Mouse (Mus musculus) spleen, adult 18-20 months (tissue): ENCODE results near the gene Cyp1b1.

Experiments
- DNase-seq, 2 experiments: peaks; one replicate each; pipeline ENCODE4 v3.0.0; 2022; ENCODE audit warnings: mixed read lengths in 2 of 2

Cyp1b1 gene

GRCm38 (mm10) chr17:79713643-79714367, 1.1 kb downstream of the Cyp1b1 start:
- no peak for DNase-seq

GRCm38 (mm10) chr17:79713276-79713642, 1.6 kb downstream of the Cyp1b1 start:
- DNase-seq = peak in 1 of 2 experiments; percentile 4

GRCm38 (mm10) chr17:79712536-79712935, 2.3 kb downstream of the Cyp1b1 start:
- no peak for DNase-seq

GRCm38 (mm10) chr17:79711944-79712343, 2.9 kb downstream of the Cyp1b1 start:
- no peak for DNase-seq

GRCm38 (mm10) chr17:79710246-79710842, 4.5 kb downstream of the Cyp1b1 start:
- no peak for DNase-seq

GRCm38 (mm10) chr17:79709718-79710117, 5.1 kb downstream of the Cyp1b1 start:
- no peak for DNase-seq

GRCm38 (mm10) chr17:79708168-79708567, 6.7 kb downstream of the Cyp1b1 start:
- no peak for DNase-seq

GRCm38 (mm10) chr17:79705671-79706455, 9.0 kb downstream of the Cyp1b1 start:
- DNase-seq = no peak

DNA sequence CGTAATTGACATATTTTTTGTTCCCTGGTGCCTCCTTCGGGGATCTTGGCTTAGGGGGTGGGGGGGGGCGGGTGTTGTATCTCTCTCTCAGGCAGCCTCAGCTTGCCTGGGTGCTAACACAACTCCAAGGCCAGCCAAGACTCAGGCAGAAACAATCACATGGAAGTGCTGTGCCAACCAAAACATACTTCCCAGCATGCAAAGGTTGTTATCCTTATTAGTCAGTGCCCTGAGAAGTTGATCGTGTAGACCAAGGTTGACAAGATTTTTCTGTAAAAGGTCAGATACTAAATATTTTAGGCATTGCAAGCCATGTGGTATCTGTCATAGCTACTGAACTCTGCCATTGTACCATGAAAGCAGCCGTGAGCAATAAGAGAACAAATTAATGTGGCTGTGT, 14.0 kb downstream of the Cyp1b1 start:
- no peak for DNase-seq

GRCm38 (mm10) chr17:79699197-79699596, 15.7 kb downstream of the Cyp1b1 start:
- no peak for DNase-seq

DNA sequence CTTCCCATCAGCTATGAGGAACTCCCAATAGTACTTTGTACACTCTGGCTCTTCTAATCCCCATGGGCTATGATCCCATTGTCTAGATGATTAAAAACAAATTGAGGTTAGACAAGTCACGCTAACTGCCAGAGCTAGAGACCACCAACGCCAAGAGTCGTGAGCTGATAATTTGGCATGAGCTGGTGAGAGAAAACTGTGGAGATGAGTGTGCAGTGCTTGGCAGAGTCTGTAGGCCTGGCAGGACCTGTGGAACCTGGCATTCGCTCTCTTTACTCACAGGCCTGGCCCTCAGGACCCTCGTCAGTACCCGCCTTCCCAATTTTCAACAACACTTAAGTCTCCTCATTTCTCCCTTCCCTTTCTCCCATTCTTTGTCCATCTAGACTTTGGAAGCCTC, 19.3 kb downstream of the Cyp1b1 start:
- DNase-seq = no peak

- no peak for DNase-seq
These were observed 19.8 kb downstream of the Cyp1b1 start for GRCm38 (mm10) chr17:79695106-79695505.

- no peak for DNase-seq
These were observed 44.0 kb downstream of the Cyp1b1 start for GRCm38 (mm10) chr17:79670837-79671236.

DNA sequence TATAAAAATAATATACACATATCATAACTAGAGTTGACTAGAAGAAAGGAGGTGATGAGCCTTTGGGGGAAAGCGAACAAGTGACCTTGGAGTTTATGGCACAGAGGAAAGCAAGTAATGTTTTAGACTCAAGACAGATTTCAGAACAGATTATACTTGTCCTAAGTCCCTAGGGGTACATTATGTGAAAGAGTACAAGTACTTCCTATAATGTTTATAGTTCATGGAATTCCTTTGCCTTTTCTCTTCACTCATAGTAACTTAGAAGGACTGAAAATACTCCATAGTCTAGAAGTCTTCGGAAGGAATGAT, 50.8 kb downstream of the Cyp1b1 start:
- no peak for DNase-seq

- DNase-seq = no peak
These were observed 51.3 kb downstream of the Cyp1b1 start for GRCm38 (mm10) chr17:79663393-79664105.

- DNase-seq = no peak
These were observed 53.0 kb downstream of the Cyp1b1 start for GRCm38 (mm10) chr17:79661848-79662247.

DNA sequence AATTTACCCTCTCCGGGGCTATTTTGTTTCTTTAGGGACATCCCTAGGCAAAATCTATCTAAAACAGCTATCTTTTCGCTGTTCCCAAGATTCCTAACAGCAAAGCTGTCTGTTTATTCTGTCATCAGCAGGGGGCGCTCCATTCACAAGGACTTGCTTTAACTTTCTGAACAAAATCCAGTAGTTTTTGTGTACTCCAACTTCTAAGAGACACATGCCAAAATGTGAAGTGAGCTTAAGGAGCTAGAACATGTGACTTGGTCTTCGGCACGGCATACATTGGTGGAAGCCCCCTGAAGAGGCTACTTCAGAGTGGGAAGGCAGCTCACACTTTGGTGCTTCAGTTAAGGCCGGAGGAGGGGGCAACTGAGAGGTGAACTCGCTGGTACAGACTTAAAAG, 53.5 kb downstream of the Cyp1b1 start:
- DNase-seq = peak in 1 of 2 experiments; percentile 47

- DNase-seq = no peak
These were observed 56.0 kb downstream of the Cyp1b1 start for GRCm38 (mm10) chr17:79658863-79659262.

DNA sequence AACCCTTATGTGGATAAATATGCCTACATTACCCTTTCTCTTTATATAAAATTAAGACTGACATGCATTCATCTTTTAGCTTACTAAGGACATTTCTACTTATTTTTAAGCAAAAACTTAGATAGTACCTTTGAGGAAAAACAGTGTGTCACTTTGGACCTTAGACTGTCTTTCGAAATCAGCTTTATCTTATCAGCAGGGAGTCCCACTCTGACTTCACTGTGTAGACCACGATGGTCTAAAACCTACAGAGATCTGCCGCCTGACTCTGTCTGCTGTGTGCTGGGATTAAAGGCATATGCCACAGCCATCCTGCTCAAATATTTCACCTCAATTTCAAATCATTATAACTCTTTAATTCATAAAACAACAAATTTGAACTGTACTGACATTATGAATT, 56.4 kb downstream of the Cyp1b1 start:
- DNase-seq = no peak

DNA sequence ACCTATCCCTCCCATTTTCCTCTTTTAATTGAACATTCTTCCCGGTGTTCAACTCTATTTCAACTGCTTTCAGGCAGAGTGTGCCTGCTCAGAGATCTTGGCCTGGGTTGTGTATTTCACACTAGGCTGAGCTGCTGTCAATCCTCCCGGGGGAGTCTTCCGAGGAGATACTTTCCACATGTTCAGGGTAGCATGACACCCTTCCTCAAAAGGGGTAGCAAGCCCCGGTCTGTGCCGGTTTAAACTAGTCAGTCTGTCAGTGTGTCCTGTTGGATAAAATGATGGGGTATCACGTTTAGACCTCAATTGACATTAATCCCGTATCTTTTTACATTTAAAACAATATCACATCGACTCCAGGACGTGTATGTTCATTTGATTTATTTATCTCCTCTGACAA, 57.1 kb downstream of the Cyp1b1 start:
- DNase-seq = no peak

- DNase-seq = no peak
These were observed 60.7 kb downstream of the Cyp1b1 start for GRCm38 (mm10) chr17:79654187-79654586.

DNA sequence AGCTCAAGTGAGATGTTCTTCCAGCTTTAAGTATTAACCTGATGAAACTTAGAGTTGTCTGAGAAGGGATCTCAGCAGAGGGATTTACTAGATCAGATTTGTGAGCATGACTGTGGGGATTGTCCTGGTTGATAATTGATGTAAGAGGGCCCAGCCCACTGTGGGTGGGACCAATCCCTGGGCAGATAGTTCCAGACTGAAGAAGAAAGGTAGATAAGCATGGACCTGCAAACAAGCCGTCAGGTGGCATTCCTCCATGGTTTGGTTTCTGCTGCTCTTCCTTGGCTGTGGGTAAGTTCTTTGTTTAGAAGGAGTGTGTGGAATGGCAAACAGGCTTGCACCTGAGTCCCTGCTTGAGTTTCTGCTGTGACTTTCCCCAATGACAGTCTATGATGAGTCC, 61.7 kb downstream of the Cyp1b1 start:
- no peak for DNase-seq
